Mouse (Mus musculus) intestine, embryonic 16.5 days (tissue): Measurements from ENCODE around the gene Gtpbp3. TPM values are rescaled to one million over a fixed set of nuclear protein-coding genes. Genes with fewer than 3 reads are reported as not detected.
"Not testable (repeated sequence)": the region's sequence is repeated elsewhere in the genome, so short reads cannot be mapped to it uniquely, and the experiment has no call there.

Experiments
- ATAC-seq: fragments of 200-750 bp; cut with Nextera tagmentation; 2 replicates; pipeline ENCODE4 v1.8.0; 2017; ENCODE audit warnings: moderate TSS enrichment, moderate library complexity
- H3K27ac ChIP-seq: fragments of 300-500 bp; sonication (generic); 2 replicates; pipeline ENCODE4 v1.5.1; 2014; ENCODE audit warnings: mild to moderate bottlenecking, low read length
- H3K27me3 ChIP-seq: fragments of 300-500 bp; sonication (generic); replicated peaks from 2 replicates; pipeline ENCODE4 v1.6.1; 2014; ENCODE audit warnings: low read length, control low read depth, mixed read lengths; ENCODE audit not compliant: control insufficient read depth, insufficient read depth
- H3K36me3 ChIP-seq: fragments of 300-500 bp; sonication (generic); 2 replicates; pipeline ENCODE4 v1.6.1; 2014; ENCODE audit warnings: low read length, control low read depth; ENCODE audit not compliant: control insufficient read depth, insufficient read depth
- H3K4me1 ChIP-seq: fragments of 300-500 bp; sonication (generic); 2 replicates; pipeline ENCODE4 v1.6.1; 2014; ENCODE audit warnings: low read length, control low read depth, mixed read lengths; ENCODE audit not compliant: control insufficient read depth, insufficient read depth
- H3K4me2 ChIP-seq: fragments of 300-500 bp; sonication (generic); 2 replicates; pipeline ENCODE4 v1.6.1; 2014; ENCODE audit warnings: low read depth, low read length, control low read depth
- H3K4me3 ChIP-seq: fragments of 300-500 bp; sonication (generic); 2 replicates; pipeline ENCODE4 v1.5.1; 2014; ENCODE audit warnings: mild to moderate bottlenecking, low read length
- H3K9ac ChIP-seq: fragments of 300-500 bp; sonication (generic); 2 replicates; pipeline ENCODE4 v1.6.1; 2014; ENCODE audit warnings: low read depth, low read length
- H3K9me3 ChIP-seq: fragments of 300-500 bp; sonication (generic); 2 replicates; pipeline ENCODE4 v1.6.1; 2016; ENCODE audit warnings: low read length, control low read depth; ENCODE audit not compliant: control insufficient read depth
- WGBS: fragments of 180-500 bp; shearing (Covaris S2); extraction: QIAGEN DNeasy Blood & Tissue Kit; methylation state at CpG from one replicate; pipeline ENCODE4 v1.1.7; 2014; 5-methylcytosine and 5-hydroxymethylcytosine counted together
- polyA plus RNA-seq: library from polyadenylated mRNA; unstranded; fragments of >200 nt; fragmentation: Nextera tagmentation; extraction: Ambion mirVana; gene quantifications from 2 replicates; pipeline ENCODE4 v1.2.1, GENCODE M21; 2015

Gtpbp3 gene
- polyA plus RNA-seq, 1 experiment from 2014 or later = 14.9 TPM

DNA sequence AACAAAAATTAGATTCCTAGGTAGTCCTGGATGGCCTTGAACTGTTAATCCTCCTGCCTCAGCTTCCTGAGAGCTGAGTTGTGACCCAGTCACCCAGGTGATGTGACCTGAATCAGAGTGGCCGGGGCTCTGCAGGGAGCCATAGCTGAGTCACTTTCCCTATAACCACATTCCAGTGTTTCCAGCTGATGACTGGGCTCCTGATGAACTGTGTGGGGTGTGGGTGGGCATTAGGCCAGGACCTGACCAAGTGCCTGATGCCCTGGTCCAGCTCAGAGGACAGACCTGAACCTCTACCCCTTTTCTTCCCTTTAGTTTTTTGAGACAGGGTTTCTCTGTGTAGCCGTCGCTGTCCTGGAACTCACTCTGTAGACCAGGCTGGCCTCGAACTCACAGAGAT, 17.4 kb downstream of the Gtpbp3 start:
- H3K4me2 ChIP-seq = no peak overlapping the region
- H3K9ac ChIP-seq = no peak overlapping the region
- no peak for ATAC-seq
- H3K4me1 ChIP-seq = peaks cover 16% of the 10 kb centered on the region; the same call in 1 of the 2 replicates
- no peak overlapping the region for H3K27ac ChIP-seq
- WGBS = 88% methylated on average over 4 of the region's 4 CpGs
- no peaks in the 10 kb centered on the region for H3K9me3 ChIP-seq
- H3K4me3 ChIP-seq = no peak overlapping the region
- peaks cover 29% of the 10 kb centered on the region for H3K27me3 ChIP-seq
- H3K36me3 ChIP-seq = no peaks in the 10 kb centered on the region

DNA sequence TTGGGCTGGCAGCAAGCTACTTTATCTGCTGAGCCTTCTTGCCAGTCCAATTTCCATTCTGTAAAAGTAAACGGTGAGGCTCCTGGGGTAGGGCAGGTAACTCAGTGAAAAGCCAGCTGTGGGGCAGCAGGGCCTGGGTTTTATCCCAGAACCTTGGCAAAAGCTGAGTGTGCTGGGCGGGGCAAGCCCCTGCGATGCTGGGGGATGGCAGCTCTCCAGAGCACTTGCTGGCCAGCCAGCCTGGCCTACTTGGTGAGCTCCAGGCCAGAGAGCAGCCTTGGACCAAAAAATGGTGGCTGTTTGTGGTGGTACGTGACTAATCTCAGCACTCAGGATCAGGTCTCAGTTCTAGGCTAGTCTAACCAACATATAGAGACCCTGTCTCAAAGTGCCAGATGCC, 18.1 kb downstream of the Gtpbp3 start:
- H3K27ac ChIP-seq = no peak overlapping the region
- H3K36me3 ChIP-seq = no peaks in the 10 kb centered on the region
- no peak overlapping the region for H3K9ac ChIP-seq
- H3K4me1 ChIP-seq = peaks cover 16% of the 10 kb centered on the region; the same call in 1 of the 2 replicates
- no peak for ATAC-seq
- peaks cover 29% of the 10 kb centered on the region for H3K27me3 ChIP-seq
- no peaks in the 10 kb centered on the region for H3K9me3 ChIP-seq
- H3K4me2 ChIP-seq = no peak overlapping the region
- H3K4me3 ChIP-seq = no peak overlapping the region
- WGBS = 73% methylated on average over 4 of the region's 4 CpGs

- H3K27me3 ChIP-seq = peaks cover 29% of the 10 kb centered on the region
- peak; percentile 83 for ATAC-seq
Observed at GRCm38 (mm10) chr8:71507589-71508104, 19.7 kb downstream of the Gtpbp3 start.

DNA sequence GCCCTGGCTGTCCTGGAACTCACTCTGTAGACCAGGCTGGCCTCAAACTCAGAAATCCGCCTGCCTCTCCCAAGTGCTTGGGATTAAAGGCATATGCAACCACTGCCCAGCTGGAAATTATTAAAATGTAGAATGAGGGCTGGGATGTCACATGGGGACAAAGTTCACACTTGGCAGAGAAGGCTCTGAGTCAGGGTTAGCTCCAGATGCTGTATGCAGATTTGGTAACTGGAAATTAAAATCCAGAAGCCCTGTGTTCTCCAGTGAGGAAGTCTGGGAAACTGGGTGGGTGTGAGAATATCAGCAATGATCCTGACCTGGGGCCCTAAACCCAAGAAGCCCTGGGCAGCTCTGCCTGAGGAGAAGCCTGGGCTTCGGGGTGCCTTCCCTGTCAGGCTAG, 21.4 kb downstream of the Gtpbp3 start:
- peaks cover 29% of the 10 kb centered on the region for H3K27me3 ChIP-seq
- no peak for ATAC-seq
- no peak overlapping the region for H3K9ac ChIP-seq

More at GRCm38 (mm10) chr8:71507589-71508104, 19.7 kb downstream of the Gtpbp3 start:
- peak overlapping the region; percentile 57 for H3K9ac ChIP-seq
- H3K9me3 ChIP-seq = no peaks in the 10 kb centered on the region
- peak overlapping the region; percentile 87 for H3K4me2 ChIP-seq
- under 1% methylated on average over 61 of the region's 61 CpGs for WGBS
- peak overlapping the region; percentile 50 for H3K4me3 ChIP-seq
- no peaks in the 10 kb centered on the region for H3K36me3 ChIP-seq
- H3K27ac ChIP-seq = no peak overlapping the region
- H3K4me1 ChIP-seq = peaks cover 16% of the 10 kb centered on the region; the same call in 1 of the 2 replicates

GRCm38 (mm10) chr8:71511644-71512043, 23.7 kb downstream of the Gtpbp3 start, which contains the start of gene Plvap:
Gene Plvap, minus strand, starts transcription at chr8:71511752.
- Histone ChIP-seq H3K36me3 (no peaks in the 10 kb centered on the region), H3K4me3 (peak within 1 kb of the TSS; percentile 25), H3K9me3 (no peaks in the 10 kb centered on the region), H3K27me3 (peaks cover 23% of the 10 kb centered on the region), H3K9ac (peak within 1 kb of the TSS; percentile 8; the same call in 1 of the 2 replicates), H3K27ac (no peak within 1 kb of the TSS), H3K4me1 (peaks cover 16% of the 10 kb centered on the region; the same call in 1 of the 2 replicates), H3K4me2 (0 out of 2 replicates have a peak within 1 kb of the TSS, but pooled peaks have one; percentile 2)
- peak; percentile 22; the same call in 1 of the 2 replicates for ATAC-seq
- WGBS = 18% methylated on average over 14 of the region's 14 CpGs

More for the DNA sequence above, 21.4 kb downstream of the Gtpbp3 start:
- no peak overlapping the region for H3K27ac ChIP-seq
- peaks cover 16% of the 10 kb centered on the region; the same call in 1 of the 2 replicates for H3K4me1 ChIP-seq
- no peaks in the 10 kb centered on the region for H3K9me3 ChIP-seq
- peak overlapping the region; percentile 12; the same call in 1 of the 2 replicates for H3K4me3 ChIP-seq
- 56% methylated on average over 2 of the region's 2 CpGs for WGBS
- no peaks in the 10 kb centered on the region for H3K36me3 ChIP-seq
- no peak overlapping the region for H3K4me2 ChIP-seq

DNA sequence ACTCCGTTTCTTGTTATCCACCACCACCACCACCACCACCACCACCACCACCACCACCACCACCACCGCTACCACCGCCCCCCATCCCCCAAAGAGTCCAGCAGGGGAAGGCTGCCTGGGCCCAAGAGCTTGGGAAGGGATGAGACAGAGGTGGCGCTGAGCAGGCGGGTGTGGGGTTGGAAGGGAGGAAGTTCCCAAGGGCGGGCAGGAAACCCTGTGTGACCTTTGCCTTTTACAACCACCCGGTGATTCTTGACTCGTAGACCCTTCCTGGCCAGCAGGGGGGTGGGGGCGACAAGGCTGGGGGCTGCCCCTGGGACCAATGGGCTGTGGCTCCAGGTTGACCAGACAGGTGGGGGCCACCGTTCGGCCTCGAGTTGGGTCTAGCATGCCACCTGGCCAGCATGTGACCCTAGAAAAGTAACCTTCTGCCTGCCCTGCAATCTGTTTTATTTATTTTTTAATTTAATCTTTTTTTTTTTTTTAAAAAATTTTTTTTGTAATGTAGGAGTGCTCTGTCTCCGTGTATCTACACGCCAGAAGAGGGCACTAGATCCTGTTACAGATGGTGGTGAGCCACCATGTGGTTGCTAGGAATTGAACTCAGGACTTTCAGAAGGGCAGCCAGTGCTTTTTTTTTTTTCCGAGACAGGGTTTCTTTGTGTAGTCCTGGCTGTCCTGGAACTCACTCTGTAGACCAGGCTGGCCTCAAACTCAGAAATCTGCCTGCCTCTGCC, 25.3 kb downstream of the Gtpbp3 start:
- Histone ChIP-seq H3K36me3 (no peaks in the 10 kb centered on the region), H3K4me2 (no peak overlapping the region), H3K4me3 (no peak overlapping the region), H3K9me3 (no peaks in the 10 kb centered on the region), H3K9ac (no peak overlapping the region), H3K27ac (no peak overlapping the region), H3K27me3 (peaks cover 7% of the 10 kb centered on the region), H3K4me1 (peaks cover 9% of the 10 kb centered on the region; the same call in 1 of the 2 replicates)
- WGBS = 70% methylated on average over 15 of the region's 15 CpGs
- no peak for ATAC-seq

GRCm38 (mm10) chr8:71515043-71515442, 27.1 kb downstream of the Gtpbp3 start:
- no peaks in the 10 kb centered on the region for H3K9me3 ChIP-seq
- 0 out of 2 replicates have a peak, but pooled peaks cover 2% of the 10 kb centered on the region for H3K4me1 ChIP-seq
- H3K27me3 ChIP-seq = no peaks in the 10 kb centered on the region; the same call in 1 of the 2 replicates
- no peak overlapping the region for H3K27ac ChIP-seq
- 72% methylated on average over 5 of the region's 5 CpGs for WGBS
- ATAC-seq = no peak
- no peak overlapping the region for H3K9ac ChIP-seq
- H3K4me3 ChIP-seq = no peak overlapping the region
- no peaks in the 10 kb centered on the region for H3K36me3 ChIP-seq
- H3K4me2 ChIP-seq = no peak overlapping the region

DNA sequence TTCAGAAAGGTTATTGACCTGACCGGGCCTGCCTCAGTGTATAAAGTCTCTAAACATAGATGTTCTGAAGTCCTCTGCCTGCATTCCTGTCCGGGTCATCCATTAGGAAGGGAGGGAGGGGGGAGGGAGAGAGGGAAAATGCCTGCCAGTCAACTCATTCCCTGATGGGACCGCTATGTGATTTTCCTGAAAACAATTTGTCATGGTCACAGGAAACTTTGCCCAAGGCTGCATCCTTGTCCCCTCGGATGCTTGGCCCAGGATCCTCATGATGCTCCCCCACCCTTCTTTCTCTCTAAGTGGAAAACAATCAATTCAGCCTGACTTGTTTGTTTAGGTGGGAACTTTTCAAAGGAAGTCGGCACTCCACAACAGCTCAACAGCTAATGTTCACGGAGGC, 28.9 kb downstream of the Gtpbp3 start:
- WGBS = 7% methylated on average over 6 of the region's 6 CpGs
- ATAC-seq = no peak
- Histone ChIP-seq H3K27me3 (no peaks in the 10 kb centered on the region), H3K4me1 (0 out of 2 replicates have a peak, but pooled peaks cover 2% of the 10 kb centered on the region), H3K9me3 (no peaks in the 10 kb centered on the region), H3K36me3 (no peaks in the 10 kb centered on the region), H3K4me3 (no peak overlapping the region), H3K27ac (peak overlapping the region; percentile 23; the same call in 1 of the 2 replicates), H3K9ac (no peak overlapping the region), H3K4me2 (no peak overlapping the region)

GRCm38 (mm10) chr8:71519037-71519825, 31.3 kb downstream of the Gtpbp3 start:
- H3K27me3 ChIP-seq, H3K4me1 ChIP-seq, H3K36me3 ChIP-seq, H3K4me3 ChIP-seq, H3K9me3 ChIP-seq, H3K27ac ChIP-seq, H3K9ac ChIP-seq, ATAC-seq, H3K4me2 ChIP-seq: not testable (repeated sequence)
- 39% methylated on average over 9 of the region's 10 CpGs for WGBS
